Mouse (Mus musculus) ovary, adult 18-20 months (tissue): ENCODE results near the gene Nfix.

Experiments used
- DNase-seq: peaks from one replicate; pipeline ENCODE4 v3.0.0; 2022; ENCODE audit warnings: low spot score, mixed read lengths

Nfix gene

GRCm38 (mm10) chr8:84766422-84766821 lies 33.7 kb downstream of the Nfix start:
- no peak for DNase-seq

- no peak for DNase-seq
Measured at GRCm38 (mm10) chr8:84765629-84766028, 34.5 kb downstream of the Nfix start.

GRCm38 (mm10) chr8:84764870-84765495 lies 35.2 kb downstream of the Nfix start:
- no peak for DNase-seq

- DNase-seq = no peak
Measured at GRCm38 (mm10) chr8:84764100-84764499, 36.0 kb downstream of the Nfix start.

- no peak for DNase-seq
Measured at GRCm38 (mm10) chr8:84760901-84761300, 39.2 kb downstream of the Nfix start.

- no peak for DNase-seq
Measured at GRCm38 (mm10) chr8:84760405-84760805, 39.7 kb downstream of the Nfix start.

GRCm38 (mm10) chr8:84759718-84760117 lies 40.4 kb downstream of the Nfix start:
- DNase-seq = no peak

- DNase-seq = no peak
Measured at GRCm38 (mm10) chr8:84759126-84759525, 41.0 kb downstream of the Nfix start.

GRCm38 (mm10) chr8:84758308-84758707 lies 41.8 kb downstream of the Nfix start:
- DNase-seq = no peak

- DNase-seq = no peak
Measured at GRCm38 (mm10) chr8:84757501-84757900, 42.6 kb downstream of the Nfix start.

- no peak for DNase-seq
Measured at GRCm38 (mm10) chr8:84752734-84753582, 47.2 kb downstream of the Nfix start.

GRCm38 (mm10) chr8:84749519-84749918 lies 50.6 kb downstream of the Nfix start:
- no peak for DNase-seq

GRCm38 (mm10) chr8:84745032-84745925 lies 54.9 kb downstream of the Nfix start:
- DNase-seq = no peak

GRCm38 (mm10) chr8:84743517-84744420 lies 56.4 kb downstream of the Nfix start:
- peak; percentile 60 for DNase-seq

- no peak for DNase-seq
Measured at GRCm38 (mm10) chr8:84743054-84743415, 57.1 kb downstream of the Nfix start.

- peak; percentile 38 for DNase-seq
Measured at GRCm38 (mm10) chr8:84742171-84743053, 57.7 kb downstream of the Nfix start.

- DNase-seq = no peak
Measured at GRCm38 (mm10) chr8:84740895-84741843, 59.0 kb downstream of the Nfix start.

- DNase-seq = no peak
Measured at GRCm38 (mm10) chr8:84739401-84739742, 60.8 kb downstream of the Nfix start.

GRCm38 (mm10) chr8:84738715-84739400 lies 61.3 kb downstream of the Nfix start:
- DNase-seq = no peak
